Mouse (Mus musculus) G1E (cell line): Measurements from ENCODE around the gene Arrdc2. TPM values are rescaled to one million over a fixed set of nuclear protein-coding genes. Genes with fewer than 3 reads are reported as not detected.

ENCODE experiments used
- ATAC-seq: 2 replicates; pipeline ENCODE4 v1.8.0; 2016; ENCODE audit warnings: mild to moderate bottlenecking; ENCODE audit not compliant: insufficient number of reproducible peaks, poor library complexity, low FRiP score, severe bottlenecking; ENCODE audit errors: extremely low read depth
- DNase-seq: peaks from one replicate; pipeline ENCODE4 v3.0.0; 2012; ENCODE audit warnings: low spot score
- H3K27me3 ChIP-seq: 2 replicates; pipeline ENCODE4 v1.6.1; 2012; ENCODE audit warnings: mild to moderate bottlenecking, low read length, inconsistent platforms; ENCODE audit not compliant: insufficient read depth
- H3K36me3 ChIP-seq: replicated peaks from 2 replicates; pipeline ENCODE3; 2012; ENCODE audit warnings: mild to moderate bottlenecking, inconsistent platforms
- H3K4me1 ChIP-seq: 2 replicates; pipeline ENCODE4 v1.6.1; 2012; ENCODE audit warnings: low read depth, low read length, inconsistent platforms, mixed read lengths; ENCODE audit not compliant: insufficient read depth
- H3K4me3 ChIP-seq: 2 replicates; pipeline ENCODE4 v1.5.1; 2012; ENCODE audit warnings: low read depth, mild to moderate bottlenecking, inconsistent platforms, low read length, moderate library complexity, mixed read lengths
- H3K9me3 ChIP-seq: replicated peaks from 2 replicates; pipeline ENCODE4 v1.6.1; 2012; ENCODE audit warnings: inconsistent platforms
- CTCF ChIP-seq: IDR thresholded peaks from 2 replicates; pipeline ENCODE4 v1.5.1; 2012; ENCODE audit warnings: low read depth, low read length, inconsistent platforms, mixed read lengths
- GATA1 ChIP-seq: IDR thresholded peaks from 2 replicates; pipeline ENCODE4 v1.6.1; 2012; ENCODE audit warnings: borderline replicate concordance, low read length, inconsistent platforms, mixed read lengths
- GATA2 ChIP-seq: IDR thresholded peaks from 2 replicates; pipeline ENCODE4 v1.6.1; 2012; ENCODE audit warnings: low read depth, low read length, inconsistent platforms, borderline replicate concordance
- POLR2AphosphoS5 ChIP-seq: IDR thresholded peaks from 2 replicates; pipeline ENCODE4 v1.6.1; 2012; ENCODE audit warnings: low read depth, low read length, inconsistent platforms; ENCODE audit not compliant: insufficient replicate concordance
- TAL1 ChIP-seq: conservative IDR thresholded peaks from 2 replicates; pipeline ENCODE4 v1.6.1; 2012; ENCODE audit warnings: low read depth, low read length, inconsistent platforms, mixed read lengths
- polyA plus RNA-seq: library from polyadenylated mRNA; stranded (reverse); fragments of >175 nt; gene quantifications from 2 replicates; pipeline ENCODE4 v1.2.3, GENCODE M21; 2012
- total RNA-seq, 2 experiments: library from RNA; stranded (forward) in 1 of 2; stranded (reverse) in 1 of 2; fragments of 200-1000 nt in 1 of 2; fragments of >200 nt in 1 of 2; fragmentation: Nextera tagmentation in 1 of 2; gene quantifications; 2 replicates each; pipeline ENCODE4 v1.2.3; 2014 to 2017

The Arrdc2 gene
- total and polyA plus RNA-seq, 3 experiments = 12.3 to 78.9 (median 19.6) TPM

- no peak for DNase-seq
- ATAC-seq = no peak
- TF ChIP-seq GATA1 = no peak
- no peak for TF ChIP-seq CTCF
- TF ChIP-seq POLR2AphosphoS5 = no peak
- no peak for TF ChIP-seq GATA2
- TF ChIP-seq TAL1 = no peak
- Histone ChIP-seq H3K27me3 (peaks cover 63% of the 10 kb centered on the region), H3K4me1 (peaks cover 41% of the 10 kb centered on the region), H3K36me3 (no peaks in the 10 kb centered on the region), H3K4me3 (peak overlapping the region; percentile 52; the same call in 1 of the 2 replicates), H3K9me3 (no peaks in the 10 kb centered on the region)
These were observed 17.1 kb upstream of the Arrdc2 start for GRCm38 (mm10) chr8:70856541-70857197.

- no peak overlapping the region for H3K4me3 ChIP-seq
- H3K9me3 ChIP-seq = no peaks in the 10 kb centered on the region
- ATAC-seq (no peak), DNase-seq (no peak)
- H3K36me3 ChIP-seq = no peaks in the 10 kb centered on the region
- H3K27me3 ChIP-seq = peaks cover 64% of the 10 kb centered on the region
- no peak for TF ChIP-seq GATA2
- no peak for TF ChIP-seq GATA1
- no peak for TF ChIP-seq POLR2AphosphoS5
- no peak for TF ChIP-seq CTCF
- H3K4me1 ChIP-seq = peaks cover 47% of the 10 kb centered on the region
These were observed 16.5 kb upstream of the Arrdc2 start for GRCm38 (mm10) chr8:70856028-70856427.

- ATAC-seq (peak; percentile 15; the same call in 1 of the 2 replicates), DNase-seq (peak; percentile 55)
- H3K4me1 ChIP-seq = peaks cover 48% of the 10 kb centered on the region
- no peaks in the 10 kb centered on the region for H3K9me3 ChIP-seq
- no peak overlapping the region; the same call in 1 of the 2 replicates for H3K4me3 ChIP-seq
- no peaks in the 10 kb centered on the region for H3K36me3 ChIP-seq
- H3K27me3 ChIP-seq = peaks cover 78% of the 10 kb centered on the region
- TF ChIP-seq CTCF (no peak), GATA2 (no peak), GATA1 (no peak), TAL1 (no peak), POLR2AphosphoS5 (no peak)
These were observed 14.3 kb upstream of the Arrdc2 start for GRCm38 (mm10) chr8:70853863-70854262.

- TF ChIP-seq GATA2 (no peak), GATA1 (no peak), TAL1 (no peak), CTCF (no peak), POLR2AphosphoS5 (no peak)
- peaks cover 83% of the 10 kb centered on the region for H3K27me3 ChIP-seq
These were observed 13.2 kb upstream of the Arrdc2 start for GRCm38 (mm10) chr8:70852595-70853231.

GRCm38 (mm10) chr8:70851837-70852236, 12.3 kb upstream of the Arrdc2 start:
- Histone ChIP-seq H3K27me3 (peaks cover 85% of the 10 kb centered on the region), H3K9me3 (no peaks in the 10 kb centered on the region), H3K4me1 (peaks cover 36% of the 10 kb centered on the region), H3K4me3 (no peak overlapping the region), H3K36me3 (no peaks in the 10 kb centered on the region)
- TF ChIP-seq POLR2AphosphoS5 (no peak), TAL1 (no peak), CTCF (no peak)
- no peak for DNase-seq
- ATAC-seq = no peak

More at GRCm38 (mm10) chr8:70852595-70853231, 13.2 kb upstream of the Arrdc2 start:
- Histone ChIP-seq H3K4me3 (0 out of 2 replicates have a peak overlapping the region, but pooled peaks have one; percentile 28), H3K4me1 (peaks cover 39% of the 10 kb centered on the region), H3K9me3 (no peaks in the 10 kb centered on the region), H3K36me3 (no peaks in the 10 kb centered on the region)
- ATAC-seq = no peak
- no peak for DNase-seq

GRCm38 (mm10) chr8:70850947-70851346, 11.4 kb upstream of the Arrdc2 start:
- ATAC-seq (no peak), DNase-seq (no peak)
- Histone ChIP-seq H3K36me3 (no peaks in the 10 kb centered on the region), H3K27me3 (peaks cover 87% of the 10 kb centered on the region), H3K9me3 (no peaks in the 10 kb centered on the region), H3K4me1 (peaks cover 36% of the 10 kb centered on the region), H3K4me3 (no peak overlapping the region)
- TF ChIP-seq GATA1 = no peak
- TF ChIP-seq GATA2 = no peak
- no peak for TF ChIP-seq POLR2AphosphoS5
- no peak for TF ChIP-seq CTCF
- no peak for TF ChIP-seq TAL1
